Mouse (Mus musculus) brain, embryonic 14.5 days (tissue): ENCODE measurements around the gene Pdlim1.

ENCODE experiments used
- CTCF ChIP-seq: fragments of 200-500 bp; IDR thresholded peaks from 2 replicates; pipeline ENCODE4 v1.5.1; 2012; ENCODE audit warnings: inconsistent platforms, mild to moderate bottlenecking, moderate library complexity, borderline replicate concordance; ENCODE audit not compliant: insufficient read depth, insufficient read length; ENCODE audit errors: extremely low read depth
- POLR2A ChIP-seq: fragments of 200-500 bp; IDR thresholded peaks from 2 replicates; pipeline ENCODE4 v1.6.1; 2012; ENCODE audit warnings: mild to moderate bottlenecking, inconsistent platforms, borderline replicate concordance; ENCODE audit not compliant: poor library complexity, insufficient read depth, insufficient read length, severe bottlenecking; ENCODE audit errors: extremely low read depth

- no peak for TF ChIP-seq POLR2A
- no peak for TF ChIP-seq CTCF
Observed at GRCm38 (mm10) chr19:40298574-40298973, 26.9 kb upstream of the Pdlim1 start.
